Mouse (Mus musculus): ENCODE results near the gene Cyb5r4.
"Not testable (repeated sequence)": the region's sequence is repeated elsewhere in the genome, so short reads cannot be mapped to it uniquely, and the experiment has no call there.

Gene Cyb5r4

GRCm38 (mm10) chr9:87021778-87022523 is at the start of gene Cyb5r4:
TSS of gene Cyb5r4 (plus strand) at chr9:87022014.
- DNase-seq (ENCODE audit: low spot score in 2 of 2), result peak; percentile 91 to 97

GRCm38 (mm10) chr9:86972471-86972870 is 49.3 kb upstream of the Cyb5r4 start:
- DNase-seq (ENCODE audit: low spot score in 2 of 2), result not testable (repeated sequence)

GRCm38 (mm10) chr9:86973562-86973961 is 48.3 kb upstream of the Cyb5r4 start:
- DNase-seq (ENCODE audit: low spot score in 2 of 2), result peak in 1 of 2 experiments; percentile 4

- DNase-seq (ENCODE audit: low spot score in 2 of 2), result peak in 1 of 2 experiments; percentile 22
These were observed 44.9 kb upstream of the Cyb5r4 start for GRCm38 (mm10) chr9:86976896-86977295.

GRCm38 (mm10) chr9:86978257-86978907 is 43.4 kb upstream of the Cyb5r4 start:
- DNase-seq (ENCODE audit: low spot score in 2 of 2), result no peak

GRCm38 (mm10) chr9:86980048-86980447 is 41.8 kb upstream of the Cyb5r4 start:
- DNase-seq (ENCODE audit: low spot score in 2 of 2), result no peak

GRCm38 (mm10) chr9:86980942-86981341 is 40.9 kb upstream of the Cyb5r4 start:
- DNase-seq (ENCODE audit: low spot score in 2 of 2), result no peak

GRCm38 (mm10) chr9:86981551-86981950 is 40.3 kb upstream of the Cyb5r4 start:
- DNase-seq (ENCODE audit: low spot score in 2 of 2), result peak in 1 of 2 experiments; percentile 3

GRCm38 (mm10) chr9:86984583-86984982 is 37.2 kb upstream of the Cyb5r4 start:
- no peak for DNase-seq (ENCODE audit: low spot score in 2 of 2)

GRCm38 (mm10) chr9:86985105-86985504 is 36.7 kb upstream of the Cyb5r4 start:
- DNase-seq (ENCODE audit: low spot score in 2 of 2), result no peak

GRCm38 (mm10) chr9:86986703-86987296 is 35.0 kb upstream of the Cyb5r4 start:
- no peak for DNase-seq (ENCODE audit: low spot score in 2 of 2)

- DNase-seq (ENCODE audit: low spot score in 2 of 2), result no peak
These were observed 32.0 kb upstream of the Cyb5r4 start for GRCm38 (mm10) chr9:86989822-86990221.

GRCm38 (mm10) chr9:86991758-86992157 is 30.1 kb upstream of the Cyb5r4 start:
- no peak for DNase-seq (ENCODE audit: low spot score in 2 of 2)

GRCm38 (mm10) chr9:86997046-86997691 is 24.6 kb upstream of the Cyb5r4 start:
- DNase-seq (ENCODE audit: low spot score in 2 of 2), result no peak

- DNase-seq (ENCODE audit: low spot score in 2 of 2), result no peak
These were observed 21.7 kb upstream of the Cyb5r4 start for GRCm38 (mm10) chr9:86999956-87000582.

- no peak for DNase-seq (ENCODE audit: low spot score in 2 of 2)
These were observed 16.9 kb upstream of the Cyb5r4 start for GRCm38 (mm10) chr9:87004701-87005434.

- no peak for DNase-seq (ENCODE audit: low spot score in 2 of 2)
These were observed 16.4 kb upstream of the Cyb5r4 start for GRCm38 (mm10) chr9:87005435-87005779.

GRCm38 (mm10) chr9:87008507-87008906 is 13.3 kb upstream of the Cyb5r4 start:
- no peak for DNase-seq (ENCODE audit: low spot score in 2 of 2)

- DNase-seq (ENCODE audit: low spot score in 2 of 2), result no peak
These were observed 12.9 kb upstream of the Cyb5r4 start for GRCm38 (mm10) chr9:87008919-87009318.

GRCm38 (mm10) chr9:87015288-87015937 is 6.4 kb upstream of the Cyb5r4 start, which contains the start of gene Ripply2:
TSS of gene Ripply2 (plus strand) at chr9:87015537.
- peak; percentile 28 to 47 for DNase-seq (ENCODE audit: low spot score in 2 of 2)

GRCm38 (mm10) chr9:87015938-87016294 is 5.9 kb upstream of the Cyb5r4 start:
- DNase-seq (ENCODE audit: low spot score in 2 of 2), result no peak

All from cerebellum, postnatal 4 days (tissue).